Mouse (Mus musculus) kidney, adult 2 months (tissue): ENCODE measurements at regions not wholly inside any gene's neighbourhood (a gene's known extent, or its start where the extent isn't known, plus 50 kb on each side); places are given as distances from the start of the nearest gene placed in this dataset.

Experiments
- CTCF ChIP-seq: fragments of 200-500 bp; conservative IDR thresholded peaks from 2 replicates; pipeline ENCODE4 v1.5.1; 2011; ENCODE audit warnings: low read depth, mild to moderate bottlenecking, control low read depth, low read length, moderate library complexity, mixed read lengths; ENCODE audit not compliant: insufficient read depth, insufficient read length
- POLR2A ChIP-seq: fragments of 200-500 bp; IDR thresholded peaks from one replicate; pipeline ENCODE4 v1.6.1; 2011; ENCODE audit warnings: low read depth, low read length, control low read depth

- no peak for TF ChIP-seq POLR2A
- TF ChIP-seq CTCF, result no peak
These were observed 177.4 kb upstream of the Adgrl3 start for GRCm38 (mm10) chr5:80842531-80842930.
